In genomic region chr15:38597458-38597857, GRCm38 (mm10) we compare ENCODE assay signal across 26 mouse cellular contexts.
DNase-seq lines count a peak whose midpoint lies in the region; ATAC-seq and TF ChIP-seq lines count a peak whose summit lies in the region.
"Had no signal": no experiment of that assay in that cellular context is flagged by ENCODE, and none has a peak within 500 bp of the region (broad histone marks: within the 10 kb centered on the region; RNA-seq: fewer than 3 reads in every experiment).

No protein-coding gene starts in this region.

- ATAC-seq in heart, embryonic 12.5 days (ENCODE audit: insufficient number of reproducible peaks, low FRiP score), result 0 out of 2 replicates have a peak, but pooled peaks have one; percentile 44
- ATAC-seq in heart, embryonic 15.5 days (replicated peaks; ENCODE audit: insufficient number of reproducible peaks, insufficient read depth, low FRiP score, low read depth), result peak; percentile 61
- ATAC-seq: activated CD4-positive, CD25-positive, alpha-beta regulatory T cell, adult 4 months; forebrain, embryonic 15.5 days; hindbrain, embryonic 16.5 days; intestine, embryonic 15.5 days had no signal

- 17% methylated on average over 3 of the region's 3 CpGs for WGBS in heart, adult 2 months
- 10% methylated on average over 3 of the region's 3 CpGs for WGBS in heart, embryonic 12.5 days
- 23% methylated on average over 3 of the region's 3 CpGs for WGBS in heart, embryonic 15.5 days

- no peak for TF ChIP-seq CTCF in heart, adult 2 months (IDR thresholded peaks at IDR 0.05)

- no peak for TF ChIP-seq EP300 in heart, adult 2 months (IDR thresholded peaks at IDR 0.05; ENCODE audit: insufficient read depth, low read depth, low read length)

- TF ChIP-seq POLR2A in heart, adult 2 months (IDR thresholded peaks at IDR 0.05; ENCODE audit: insufficient read depth, low read depth, low read length), result no peak

- peak overlapping the region; percentile 25; the same call in 1 of the 2 replicates for H3K4me2 ChIP-seq in heart, embryonic 12.5 days
- peak overlapping the region; percentile 6; the same call in 1 of the 2 replicates for H3K4me2 ChIP-seq in heart, embryonic 15.5 days
- H3K4me2 ChIP-seq: embryonic facial prominence, embryonic 13.5 days; forebrain, embryonic 12.5 days; forebrain, embryonic 15.5 days; hindbrain, embryonic 12.5 days; intestine, embryonic 15.5 days; kidney, embryonic 15.5 days had no signal

- H3K27me3 ChIP-seq in heart, adult 2 months (ENCODE audit: control insufficient read depth, insufficient read depth, low read length), result no peaks in the 10 kb centered on the region
- H3K27me3 ChIP-seq in heart, embryonic 12.5 days (replicated peaks), result no peaks in the 10 kb centered on the region
- H3K27me3 ChIP-seq in heart, embryonic 15.5 days, result no peaks in the 10 kb centered on the region
- H3K27me3 ChIP-seq: embryonic facial prominence, embryonic 13.5 days; forebrain, embryonic 12.5 days; forebrain, embryonic 15.5 days; hindbrain, embryonic 12.5 days; intestine, embryonic 15.5 days; kidney, embryonic 15.5 days had no signal

- H3K36me3 ChIP-seq in heart, adult 2 months (ENCODE audit: control insufficient read depth, insufficient read depth, low read length), result peaks cover 2% of the 10 kb centered on the region; the same call in 1 of the 2 replicates
- no peaks in the 10 kb centered on the region for H3K36me3 ChIP-seq in heart, embryonic 12.5 days
- no peaks in the 10 kb centered on the region for H3K36me3 ChIP-seq in heart, embryonic 15.5 days
- H3K36me3 ChIP-seq: embryonic facial prominence, embryonic 10.5 days; embryonic facial prominence, embryonic 13.5 days; forebrain, embryonic 12.5 days; forebrain, embryonic 15.5 days; hindbrain, embryonic 12.5 days; intestine, embryonic 15.5 days; kidney, embryonic 15.5 days had no signal

- peaks cover 11% of the 10 kb centered on the region for H3K4me1 ChIP-seq in heart, adult 2 months (ENCODE audit: control insufficient read depth, insufficient read depth, low read length)
- peaks cover 57% of the 10 kb centered on the region for H3K4me1 ChIP-seq in heart, embryonic 12.5 days (replicated peaks)
- peaks cover 59% of the 10 kb centered on the region for H3K4me1 ChIP-seq in heart, embryonic 15.5 days (replicated peaks)
- H3K4me1 ChIP-seq: embryonic facial prominence, embryonic 10.5 days; embryonic facial prominence, embryonic 13.5 days; forebrain, embryonic 12.5 days; forebrain, embryonic 15.5 days; hindbrain, embryonic 12.5 days; intestine, embryonic 15.5 days had no signal

- H3K9ac ChIP-seq in heart, adult 2 months (ENCODE audit: low read depth, low read length), result no peak overlapping the region
- H3K9ac ChIP-seq in heart, embryonic 12.5 days, result no peak overlapping the region
- H3K9ac ChIP-seq in heart, embryonic 15.5 days, result no peak overlapping the region
- H3K9ac ChIP-seq: embryonic facial prominence, embryonic 13.5 days; forebrain, embryonic 12.5 days; forebrain, embryonic 15.5 days; hindbrain, embryonic 12.5 days; intestine, embryonic 15.5 days; kidney, embryonic 15.5 days had no signal

- peak overlapping the region; percentile 7; the same call in 1 of the 2 replicates for H3K27ac ChIP-seq in heart, adult 2 months
- H3K27ac ChIP-seq in heart, embryonic 12.5 days (ENCODE audit: poor library complexity, severe bottlenecking), result peak overlapping the region; percentile 92
- H3K27ac ChIP-seq in heart, embryonic 15.5 days, result peak overlapping the region; percentile 90
- H3K27ac ChIP-seq: embryonic facial prominence, embryonic 10.5 days; embryonic facial prominence, embryonic 13.5 days; forebrain, embryonic 12.5 days; forebrain, embryonic 15.5 days; hindbrain, embryonic 12.5 days; intestine, embryonic 15.5 days; kidney, embryonic 15.5 days had no signal

- DNase-seq in heart, adult 2 months, result no peak
- no peak for DNase-seq in heart, adult 9 months (ENCODE audit: low spot score in 2 of 2)
- DNase-seq in heart, postnatal 14 days, result no peak
- no peak for DNase-seq in heart, adult 11 months
- DNase-seq: adrenal gland, adult 8-10 months; adrenal gland, postnatal 25 days; cerebellum, adult 11-12 months; cerebellum, adult 8-10 months; cerebellum, postnatal 10 days; cerebellum, postnatal 36 days; embryo, embryonic 11 days; gastrocnemius, postnatal 25 days; kidney, adult 11 months; kidney, adult 8-10 months had no signal

- no peaks in the 10 kb centered on the region for H3K79me2 ChIP-seq in heart, adult 2 months (replicated peaks; ENCODE audit: control insufficient read depth, insufficient read depth, low read length)

- no peak overlapping the region for H3K4me3 ChIP-seq in heart, adult 2 months
- H3K4me3 ChIP-seq in heart, embryonic 12.5 days, result no peak overlapping the region
- no peak overlapping the region for H3K4me3 ChIP-seq in heart, embryonic 15.5 days
- H3K4me3 ChIP-seq: embryonic facial prominence, embryonic 10.5 days; embryonic facial prominence, embryonic 13.5 days; erythroblast, embryonic 14.5 days; forebrain, embryonic 12.5 days; forebrain, embryonic 15.5 days; hindbrain, embryonic 12.5 days; intestine, embryonic 15.5 days; kidney, embryonic 15.5 days had no signal

- intact Hi-C loops in heart, adult 2 months (cut with DNase I), result no loop called here
- intact Hi-C loops in heart, postnatal 14 days (cut with DNase I), result no loop called here

- H3K9me3 ChIP-seq in heart, embryonic 12.5 days (replicated peaks), result peaks cover 8% of the 10 kb centered on the region
- no peaks in the 10 kb centered on the region for H3K9me3 ChIP-seq in heart, embryonic 15.5 days (replicated peaks)
- H3K9me3 ChIP-seq: forebrain, embryonic 12.5 days; forebrain, embryonic 15.5 days; hindbrain, embryonic 12.5 days; intestine, embryonic 15.5 days; kidney, embryonic 15.5 days had no signal

Comparison
In these comparisons a context has a peak if more than half of its experiments do, and no peak if none do; other contexts are left out.
1. H3K27ac ChIP-seq: peak in every context shown above with its lines; median percentile 92 in heart, embryonic 12.5 days; 90 in heart, embryonic 15.5 days; 7 in heart, adult 2 months.